Mouse (Mus musculus): Measurements from ENCODE around the gene Kcmf1. TPM values are rescaled to one million over a fixed set of nuclear protein-coding genes. Genes with fewer than 3 reads are reported as not detected.

Kcmf1 gene
- total RNA-seq, 2 experiments from 2014 or later: 64.1 to 71.5 TPM

DNA sequence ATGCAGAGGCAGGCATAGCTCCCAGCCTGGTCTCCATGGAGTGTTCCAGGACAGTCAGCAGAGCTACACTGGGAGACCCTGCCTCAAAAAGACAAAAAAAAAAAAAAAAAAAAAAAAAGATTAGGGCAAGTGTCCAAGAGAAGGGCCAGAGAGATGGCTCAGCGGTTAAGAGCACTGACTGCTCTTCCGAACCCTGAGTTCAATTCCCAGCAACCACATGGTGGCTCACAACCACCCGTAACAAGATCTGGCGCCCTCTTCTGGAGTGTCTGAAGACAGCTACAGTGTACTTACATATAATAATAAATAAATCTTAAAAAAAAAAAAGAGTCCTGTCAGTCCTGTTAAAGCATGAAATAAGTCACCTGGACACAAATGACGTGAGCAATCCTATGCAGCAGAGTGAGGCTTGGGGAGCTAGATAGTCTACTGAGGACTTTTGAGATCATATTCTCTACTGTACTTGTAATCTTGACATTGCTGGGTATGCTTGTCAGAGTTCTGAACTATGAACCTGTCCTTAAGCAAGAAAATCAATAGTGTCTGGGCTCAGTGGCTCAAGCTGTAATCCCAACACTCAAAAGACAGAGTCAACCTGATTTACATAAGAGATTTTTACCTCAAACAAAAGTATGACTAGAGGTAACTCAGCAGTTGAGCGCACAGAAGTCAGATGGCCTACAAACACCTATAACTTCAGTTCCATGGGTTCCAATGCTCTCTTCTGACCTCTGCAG lies 2.6 kb upstream of the Kcmf1 start:
- intact Hi-C loops (cut with DNase I): loop anchor here (5.0 kb wide), 1 partner anchor 285 kb away; the partner anchor contains the start of gene Tgoln1
- DNase-seq (ENCODE audit: low spot score in 2 of 2): no peak

DNA sequence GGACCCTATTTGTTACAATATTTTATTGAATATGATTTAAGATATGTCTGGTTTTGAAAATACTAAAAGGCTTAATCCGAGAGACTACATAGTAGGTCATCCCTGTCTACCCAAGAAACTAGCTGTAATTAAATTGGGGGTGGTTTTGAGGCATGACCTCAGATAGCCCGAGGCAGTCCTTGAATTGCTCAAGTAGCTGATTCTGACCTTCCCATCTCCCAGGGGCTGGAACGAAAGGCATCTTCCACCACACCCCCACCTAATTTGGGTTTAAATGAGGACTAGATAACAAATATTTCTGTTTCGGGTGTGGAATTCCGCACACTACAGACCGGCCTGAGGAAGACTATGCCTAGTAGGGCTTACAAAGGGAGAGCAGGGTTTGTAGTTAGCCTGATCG lies 1.2 kb upstream of the Kcmf1 start:
- no peak for DNase-seq (ENCODE audit: low spot score in 2 of 2)
- intact Hi-C loops (cut with DNase I): loop anchor here (5.0 kb wide), 1 partner anchor 284 kb away; the partner anchor contains the start of gene Tgoln1

GRCm38 (mm10) chr6:72899201-72899780 lies 488 bp downstream of the Kcmf1 start:
- peak in 1 of 2 experiments; percentile 69 for DNase-seq (ENCODE audit: low spot score in 2 of 2)
- intact Hi-C loops (cut with DNase I): loop anchor here (2.0 to 5.0 kb wide), 2 partner anchors 47 to 60 kb away; partner anchors contain the start of gene Tmsb10

DNA sequence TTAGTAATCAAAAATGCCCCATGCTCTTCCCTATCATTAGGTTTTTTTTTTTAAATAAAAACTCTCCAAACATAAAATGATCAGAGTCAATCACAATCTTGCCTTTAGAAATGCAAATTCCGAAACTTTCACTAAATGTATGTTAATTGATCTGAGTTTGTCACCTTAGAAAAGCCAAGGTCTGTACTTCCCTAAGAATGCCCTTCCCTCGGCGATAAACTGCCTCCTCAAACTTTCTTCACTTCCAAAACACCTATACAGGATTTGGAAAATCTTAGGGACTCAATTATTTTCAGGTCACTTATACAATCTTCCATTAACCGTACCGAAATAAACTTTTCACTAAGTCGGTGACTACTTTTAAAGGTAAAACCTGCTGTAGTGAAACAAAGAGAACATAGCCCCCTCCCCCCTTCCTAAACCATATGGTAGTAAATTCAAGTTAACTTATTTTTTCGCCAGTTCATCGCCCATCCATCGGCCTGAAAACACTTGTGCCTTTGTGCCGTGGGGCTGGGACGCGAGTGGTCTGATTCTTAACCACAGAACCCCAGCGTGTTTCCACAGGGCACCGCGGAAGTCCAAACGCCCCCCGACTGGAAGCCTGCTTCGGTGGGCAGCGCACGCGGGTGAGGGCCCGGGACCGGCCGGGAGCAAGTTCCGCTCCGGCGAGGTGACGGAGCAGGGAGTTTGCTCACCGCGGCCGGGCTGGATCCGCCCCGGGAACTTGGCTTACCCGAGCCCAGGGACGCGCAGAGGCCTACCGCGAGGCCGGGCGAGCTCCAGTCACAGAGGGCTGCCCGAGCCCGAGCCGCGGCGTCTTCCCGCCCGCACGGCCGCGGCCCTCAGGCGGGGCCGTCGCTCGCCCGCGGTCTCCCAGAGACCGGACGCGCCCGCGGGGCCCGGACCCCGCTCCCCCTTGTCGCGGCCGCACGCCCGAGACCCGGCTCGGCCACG lies 1.3 kb downstream of the Kcmf1 start:
- DNase-seq (ENCODE audit: low spot score in 2 of 2): peak; percentile 65 to 79
- intact Hi-C loops (cut with DNase I): loop anchor here (2.0 to 5.0 kb wide), 2 partner anchors 46 to 60 kb away; partner anchors contain the start of gene Tmsb10

DNA sequence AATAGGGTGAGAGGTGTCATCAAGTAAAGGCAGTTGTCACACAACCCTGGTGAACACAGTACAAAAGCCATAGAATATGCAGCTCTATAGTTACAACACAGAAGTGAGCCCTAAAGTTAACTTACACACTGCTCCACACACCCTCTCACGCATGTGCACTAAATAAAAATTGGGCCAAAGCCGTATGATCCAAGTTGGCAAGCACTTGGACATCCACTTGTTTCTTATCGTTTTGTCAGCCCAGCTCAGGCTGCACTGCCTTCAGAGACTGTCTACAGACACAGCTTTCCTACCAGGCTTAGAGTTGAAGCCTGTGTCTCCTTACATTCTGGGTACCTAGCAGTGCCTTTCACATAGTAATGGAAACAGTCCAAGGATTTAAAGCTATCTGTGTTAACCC lies 4.8 kb downstream of the Kcmf1 start:
- intact Hi-C loops (cut with DNase I): loop anchor here (5.0 kb wide), 1 partner anchor 43 kb away; no protein-coding TSS in a partner anchor
- DNase-seq (ENCODE audit: low spot score in 2 of 2): no peak

GRCm38 (mm10) chr6:72891238-72891637 lies 8.5 kb downstream of the Kcmf1 start:
- intact Hi-C loops (cut with DNase I): no loop called here
- DNase-seq (ENCODE audit: low spot score in 2 of 2): no peak

- intact Hi-C loops (cut with DNase I): no loop called here
- DNase-seq (ENCODE audit: low spot score in 2 of 2): no peak
Observed at GRCm38 (mm10) chr6:72888655-72889054, 11.1 kb downstream of the Kcmf1 start.

DNA sequence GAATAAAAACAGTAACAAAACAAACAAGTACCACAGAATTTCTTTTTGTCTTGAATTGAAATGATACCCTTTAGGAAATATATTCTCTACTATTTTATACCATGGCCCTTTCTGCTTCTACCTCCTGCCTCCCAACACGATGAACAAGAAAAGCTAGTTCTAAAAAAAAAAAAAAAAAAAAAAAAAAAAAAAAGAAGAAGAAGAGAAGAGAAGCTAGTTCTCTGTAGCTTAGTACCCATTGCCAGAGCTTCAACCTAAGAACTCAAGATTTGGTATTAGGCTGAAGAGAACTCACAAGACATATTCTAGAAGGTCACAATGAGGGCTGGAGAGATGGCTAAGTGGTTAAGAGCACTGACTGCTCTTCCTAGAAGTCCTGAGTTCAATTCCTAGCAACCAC lies 14.5 kb downstream of the Kcmf1 start:
- intact Hi-C loops (cut with DNase I): no loop called here
- no peak for DNase-seq (ENCODE audit: low spot score in 2 of 2)

DNA sequence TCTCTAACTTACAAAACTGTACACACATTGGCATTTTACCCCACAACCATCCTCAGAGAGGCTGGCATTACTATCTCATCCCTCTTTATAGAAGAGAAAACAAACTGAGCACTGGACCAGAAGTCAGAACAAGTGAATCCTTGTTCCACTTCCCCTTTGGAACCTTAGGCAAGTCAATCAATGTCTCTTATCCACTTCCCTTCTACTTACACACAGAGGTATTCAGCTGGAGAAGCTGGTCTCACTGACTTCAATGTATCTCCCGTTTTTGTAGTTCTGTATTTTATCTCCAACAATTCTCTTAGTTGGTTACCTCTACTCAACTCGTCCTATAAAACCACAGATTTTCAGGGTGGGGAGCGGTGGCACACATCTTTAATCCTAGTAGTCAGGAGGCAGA lies 15.0 kb downstream of the Kcmf1 start:
- no peak for DNase-seq (ENCODE audit: low spot score in 2 of 2)
- intact Hi-C loops (cut with DNase I): no loop called here

- intact Hi-C loops (cut with DNase I): no loop called here
- no peak for DNase-seq (ENCODE audit: low spot score in 2 of 2)
Observed at GRCm38 (mm10) chr6:72882661-72883458, 16.9 kb downstream of the Kcmf1 start.

- no peak for DNase-seq (ENCODE audit: low spot score in 2 of 2)
- intact Hi-C loops (cut with DNase I): no loop called here
Observed at GRCm38 (mm10) chr6:72882222-72882621, 17.6 kb downstream of the Kcmf1 start.

GRCm38 (mm10) chr6:72881619-72881979 lies 18.2 kb downstream of the Kcmf1 start:
- intact Hi-C loops (cut with DNase I): no loop called here
- DNase-seq (ENCODE audit: low spot score in 2 of 2): no peak

- intact Hi-C loops (cut with DNase I): no loop called here
- DNase-seq (ENCODE audit: low spot score in 2 of 2): no peak
Observed at GRCm38 (mm10) chr6:72880913-72881618, 18.7 kb downstream of the Kcmf1 start.

DNA sequence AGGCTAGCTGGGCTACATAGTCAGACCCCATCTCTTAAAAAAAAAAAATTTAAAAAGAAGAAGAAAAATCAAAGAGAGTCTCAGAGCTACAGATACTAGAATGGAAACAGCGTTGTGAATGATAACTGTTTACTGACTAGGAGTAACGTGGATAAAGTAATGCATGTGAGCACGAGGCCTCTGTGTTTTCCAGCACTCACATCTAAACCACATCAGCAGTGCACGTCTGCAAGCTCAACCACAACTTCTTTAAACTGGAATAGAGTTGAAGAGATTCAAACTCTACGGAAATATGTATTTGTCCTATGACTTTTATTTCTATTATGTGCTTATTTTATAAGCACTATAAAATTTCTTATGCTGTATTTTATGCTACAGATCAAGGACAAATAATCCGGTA lies 23.1 kb downstream of the Kcmf1 start:
- intact Hi-C loops (cut with DNase I): no loop called here

GRCm38 (mm10) chr6:72873338-72873737 lies 26.4 kb downstream of the Kcmf1 start:
- intact Hi-C loops (cut with DNase I): no loop called here
- DNase-seq (ENCODE audit: low spot score in 2 of 2): no peak

More for the DNA sequence above, 23.1 kb downstream of the Kcmf1 start:
- DNase-seq (ENCODE audit: low spot score in 2 of 2): no peak

DNA sequence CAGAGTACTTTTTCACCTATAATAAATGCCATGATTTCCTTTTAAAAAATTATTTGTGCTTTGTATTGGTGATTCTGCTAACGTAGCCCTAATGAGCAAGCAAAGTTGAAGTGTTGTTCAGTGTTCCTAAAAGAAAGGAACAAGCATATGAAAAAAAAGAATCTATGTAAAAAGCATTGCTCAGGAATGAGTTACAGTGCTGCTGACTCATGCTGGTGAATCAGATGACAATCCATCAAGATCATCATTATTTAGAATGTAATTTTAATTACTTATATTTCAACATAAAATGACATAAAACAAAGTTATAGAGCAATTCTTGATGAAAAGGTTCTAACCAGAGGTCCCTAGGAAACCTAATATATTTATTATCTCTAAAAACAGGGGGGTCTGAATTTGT lies 27.5 kb downstream of the Kcmf1 start:
- DNase-seq (ENCODE audit: low spot score in 2 of 2): no peak
- intact Hi-C loops (cut with DNase I): no loop called here

DNA sequence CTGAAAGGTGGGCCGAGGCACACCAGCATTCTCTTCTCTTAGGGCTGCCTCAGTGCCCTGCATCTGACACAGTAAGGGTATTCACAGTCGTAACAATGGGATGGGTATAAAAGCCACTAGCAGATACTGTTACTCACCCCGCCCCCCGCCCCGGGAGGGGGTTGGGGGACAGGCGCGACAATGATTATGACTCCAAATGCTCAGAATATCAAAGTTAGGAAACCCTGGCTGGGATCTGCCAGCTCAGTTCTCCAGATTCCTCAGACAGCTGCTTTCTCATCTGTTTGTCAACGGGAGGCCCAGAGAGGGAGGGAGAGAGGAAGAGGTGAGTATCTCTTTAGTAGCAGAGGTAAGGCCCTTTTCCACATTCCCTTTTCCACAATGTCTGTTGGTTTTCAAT lies 30.2 kb downstream of the Kcmf1 start:
- intact Hi-C loops (cut with DNase I): no loop called here
- no peak for DNase-seq (ENCODE audit: low spot score in 2 of 2)

DNA sequence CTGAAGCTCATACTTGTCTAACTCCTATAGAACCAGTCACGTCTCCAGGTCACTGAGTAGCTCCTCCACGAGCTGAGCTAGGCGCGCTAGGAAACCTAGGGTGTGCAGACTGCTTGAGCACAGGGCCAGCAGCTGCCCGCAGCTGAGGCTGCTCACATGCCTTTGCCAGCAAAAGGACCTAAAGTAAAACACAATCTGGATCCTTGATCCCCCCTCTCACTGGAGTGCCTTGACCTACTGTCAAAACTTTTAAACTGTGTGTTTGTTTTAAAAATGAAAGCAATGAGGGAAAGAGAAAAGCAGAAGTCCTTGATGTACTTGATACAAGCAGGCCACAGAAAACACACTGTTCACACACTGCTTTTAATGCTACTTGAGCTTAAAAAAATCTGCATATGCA lies 31.1 kb downstream of the Kcmf1 start:
- intact Hi-C loops (cut with DNase I): no loop called here
- no peak for DNase-seq (ENCODE audit: low spot score in 2 of 2)

DNA sequence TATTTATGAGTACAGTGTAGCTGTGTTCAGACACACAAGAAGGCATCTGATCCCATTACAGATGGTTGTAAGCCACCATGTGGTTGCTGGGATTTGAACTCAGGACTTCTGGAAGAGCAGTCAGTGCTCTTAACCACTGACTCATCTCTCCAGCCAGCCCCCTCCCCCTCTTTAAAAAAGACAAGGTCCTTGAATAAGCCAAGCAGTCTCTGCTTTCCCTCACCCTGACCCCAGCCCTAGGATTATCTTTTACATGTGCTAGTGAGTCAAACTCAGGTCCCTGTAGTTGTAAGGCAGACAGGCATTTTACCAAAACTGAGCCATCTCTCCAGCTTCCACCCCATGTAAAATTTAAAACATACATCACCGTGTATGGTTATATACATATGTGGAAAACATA lies 32.0 kb downstream of the Kcmf1 start:
- no peak for DNase-seq (ENCODE audit: low spot score in 2 of 2)
- intact Hi-C loops (cut with DNase I): no loop called here
